Mouse (Mus musculus) left cerebral cortex, adult 9 months (tissue): ENCODE data around the gene Bicral.
"Not testable (repeated sequence)": the region's sequence is repeated elsewhere in the genome, so short reads cannot be mapped to it uniquely, and the experiment has no call there.

Source experiments
- DNase-seq, 2 experiments: peaks; one replicate each; pipeline ENCODE4 v3.0.0; 2022; ENCODE audit warnings: low spot score in 2 of 2

Bicral gene

GRCm38 (mm10) chr17:46875626-46876025 is 17.3 kb upstream of the Bicral start:
- no peak for DNase-seq

GRCm38 (mm10) chr17:46874133-46874532 is 15.9 kb upstream of the Bicral start:
- peak; percentile 46 to 48 for DNase-seq

- no peak for DNase-seq
Measured at GRCm38 (mm10) chr17:46872806-46873205, 14.5 kb upstream of the Bicral start.

- no peak for DNase-seq
Measured at GRCm38 (mm10) chr17:46870913-46871312, 12.6 kb upstream of the Bicral start.

GRCm38 (mm10) chr17:46870204-46870798 is 12.0 kb upstream of the Bicral start:
- DNase-seq: no peak

- DNase-seq: peak in 1 of 2 experiments; percentile 39
Measured at GRCm38 (mm10) chr17:46866836-46867235, 8.6 kb upstream of the Bicral start.

- peak in 1 of 2 experiments; percentile 30 for DNase-seq
Measured at GRCm38 (mm10) chr17:46864566-46865195, 6.4 kb upstream of the Bicral start.

GRCm38 (mm10) chr17:46860120-46860519 is 1.8 kb upstream of the Bicral start:
- no peak for DNase-seq

GRCm38 (mm10) chr17:46858749-46859444 is 615 bp upstream of the Bicral start:
- no peak for DNase-seq

- peak; percentile 65 to 74 for DNase-seq
Measured at GRCm38 (mm10) chr17:46857361-46857902, 850 bp downstream of the Bicral start.

GRCm38 (mm10) chr17:46856471-46857360 is 1.6 kb downstream of the Bicral start:
- peak in 1 of 2 experiments; percentile 71 for DNase-seq

GRCm38 (mm10) chr17:46856107-46856388 is 2.2 kb downstream of the Bicral start:
- DNase-seq: no peak

GRCm38 (mm10) chr17:46855328-46856106 is 2.8 kb downstream of the Bicral start:
- no peak for DNase-seq

GRCm38 (mm10) chr17:46854640-46855110 is 3.6 kb downstream of the Bicral start:
- no peak for DNase-seq

GRCm38 (mm10) chr17:46854096-46854495 is 4.2 kb downstream of the Bicral start:
- no peak for DNase-seq

- DNase-seq: peak in 1 of 2 experiments; percentile 56
Measured at GRCm38 (mm10) chr17:46853281-46853680, 5.0 kb downstream of the Bicral start.

- no peak for DNase-seq
Measured at GRCm38 (mm10) chr17:46852725-46853124, 5.6 kb downstream of the Bicral start.

- DNase-seq: no peak
Measured at GRCm38 (mm10) chr17:46847206-46847605, 11.1 kb downstream of the Bicral start.

- not testable (repeated sequence) for DNase-seq
Measured at GRCm38 (mm10) chr17:46846573-46846972, 11.7 kb downstream of the Bicral start.

- no peak for DNase-seq
Measured at GRCm38 (mm10) chr17:46845262-46845661, 13.0 kb downstream of the Bicral start.

- no peak for DNase-seq
Measured at GRCm38 (mm10) chr17:46844811-46845210, 13.5 kb downstream of the Bicral start.
